Mouse (Mus musculus) spleen, adult 2 months (tissue): ENCODE measurements around the gene Fam183b. TPM values are rescaled to one million over a fixed set of nuclear protein-coding genes. Genes with fewer than 3 reads are reported as not detected.

Experiments
- DNase-seq, 2 experiments: peaks; one replicate each; pipeline versions ENCODE4 v3.0.0 to v3.0.0-alpha.2; 2012 to 2021; ENCODE audit warnings: low spot score in 2 of 2, low read depth in 1 of 2
- H3K27ac ChIP-seq: fragments of 200-500 bp; 2 replicates; pipeline ENCODE4 v1.5.1; 2012; ENCODE audit warnings: low read length, inconsistent platforms; ENCODE audit not compliant: insufficient read depth
- H3K27me3 ChIP-seq: fragments of 200-500 bp; 2 replicates; pipeline ENCODE4 v1.6.1; 2012; ENCODE audit warnings: mild to moderate bottlenecking, moderate library complexity, low read length, inconsistent platforms; ENCODE audit not compliant: control insufficient read depth, insufficient read depth
- H3K36me3 ChIP-seq: fragments of 200-500 bp; 2 replicates; pipeline ENCODE4 v1.6.1; 2012; ENCODE audit warnings: mild to moderate bottlenecking, low read length, inconsistent platforms; ENCODE audit not compliant: control insufficient read depth, insufficient read depth
- H3K4me1 ChIP-seq: fragments of 200-500 bp; 2 replicates; pipeline ENCODE4 v1.6.1; 2011; ENCODE audit warnings: inconsistent platforms; ENCODE audit not compliant: control insufficient read depth, insufficient read depth, insufficient read length
- H3K4me3 ChIP-seq: fragments of 200-500 bp; 2 replicates; pipeline ENCODE4 v1.5.1; 2011; ENCODE audit warnings: mild to moderate bottlenecking, inconsistent platforms; ENCODE audit not compliant: insufficient read depth, insufficient read length; ENCODE audit errors: extremely low read depth
- CTCF ChIP-seq: fragments of 200-500 bp; IDR thresholded peaks from 2 replicates; pipeline ENCODE4 v1.5.1; 2011; ENCODE audit warnings: mild to moderate bottlenecking, inconsistent platforms; ENCODE audit not compliant: insufficient read depth, insufficient read length, insufficient replicate concordance; ENCODE audit errors: extremely low read depth
- POLR2A ChIP-seq: fragments of 200-500 bp; IDR thresholded peaks from 2 replicates; pipeline ENCODE4 v1.6.1; 2011; ENCODE audit warnings: low read depth, low read length, inconsistent platforms
- WGBS: fragments of 180-500 bp; shearing (Covaris S2); methylation state at CpG from one replicate; pipeline ENCODE4 v1.1.7; 2018; 5-methylcytosine and 5-hydroxymethylcytosine counted together
- polyA plus RNA-seq: library from polyadenylated mRNA; depleted of rRNA; stranded (reverse); fragments of >200 nt; gene quantifications from 2 replicates; pipeline ENCODE4 v1.2.3, GENCODE M21; 2012

Fam183b gene
- polyA plus RNA-seq, 1 experiment = not detected

DNA sequence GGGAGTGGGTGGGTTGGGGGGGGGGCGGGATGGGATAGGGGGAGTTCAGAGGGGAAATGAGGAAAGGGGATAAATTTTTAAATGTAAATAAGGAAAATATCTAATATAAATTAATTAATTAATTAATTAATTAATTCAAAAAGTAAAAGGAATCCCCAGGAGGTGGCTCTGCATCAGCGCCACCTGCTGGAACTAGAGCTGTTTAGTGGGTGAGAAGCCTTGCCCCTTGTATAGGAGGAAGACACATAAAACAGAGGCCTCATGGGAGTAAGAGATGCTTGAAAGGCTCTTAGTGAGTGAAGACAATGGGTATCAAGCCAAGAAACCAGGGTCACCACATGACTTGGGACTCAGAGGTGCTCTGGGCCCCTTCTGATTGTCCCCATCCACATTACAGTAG is 5.9 kb downstream of the Fam183b start:
- DNase-seq = no peak
- WGBS = 76% methylated on average over 2 of the region's 2 CpGs
- Histone ChIP-seq H3K4me3 (no peak overlapping the region), H3K36me3 (no peaks in the 10 kb centered on the region), H3K4me1 (no peaks in the 10 kb centered on the region), H3K27ac (no peak overlapping the region), H3K27me3 (no peaks in the 10 kb centered on the region)
- no peak for TF ChIP-seq CTCF
- no peak for TF ChIP-seq POLR2A

DNA sequence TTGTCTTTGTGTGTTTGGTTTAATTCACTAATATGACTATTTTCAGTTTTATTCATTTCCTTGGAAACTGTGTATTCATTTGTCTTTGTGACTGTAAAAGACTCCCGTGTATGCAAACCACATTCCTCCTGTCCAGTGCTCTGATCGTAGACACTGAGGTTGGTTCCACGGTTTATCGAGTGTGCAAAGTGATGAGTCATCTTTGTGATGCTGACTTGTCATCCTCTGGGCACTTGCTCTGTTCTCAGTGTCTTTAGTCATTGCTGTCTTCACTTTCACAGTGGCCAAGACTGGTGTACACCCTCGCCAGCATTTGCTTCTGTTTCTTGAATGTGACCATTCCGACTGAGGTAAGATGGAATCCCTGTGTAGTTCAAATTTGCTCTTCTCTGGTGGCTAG is 11.1 kb downstream of the Fam183b start:
- Histone ChIP-seq H3K36me3 (no peaks in the 10 kb centered on the region), H3K4me1 (no peaks in the 10 kb centered on the region; the same call in 1 of the 2 replicates), H3K27ac (no peak overlapping the region), H3K4me3 (no peak overlapping the region), H3K27me3 (no peaks in the 10 kb centered on the region)
- TF ChIP-seq CTCF (no peak), POLR2A (no peak)
- WGBS = 48% methylated on average over 6 of the region's 6 CpGs
- DNase-seq = no peak

DNA sequence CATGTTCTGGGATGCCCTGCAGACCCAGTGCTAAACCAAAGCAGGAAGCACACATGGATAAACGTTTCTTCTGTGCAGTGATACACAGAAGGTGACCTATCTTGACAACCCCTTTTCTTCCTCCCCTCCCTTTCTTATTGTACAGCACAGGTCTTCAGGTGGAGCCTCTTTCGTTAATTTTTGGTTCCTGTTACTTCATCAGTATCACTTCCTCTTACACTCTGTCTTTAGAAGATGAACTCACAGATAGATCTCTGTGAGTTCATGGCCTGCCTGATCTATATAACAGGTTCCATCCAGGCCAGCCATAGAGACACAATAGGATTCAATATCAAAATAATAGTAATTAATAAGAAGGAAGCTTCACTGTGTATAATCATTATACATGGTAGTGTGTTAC is 11.7 kb downstream of the Fam183b start:
- no peak for TF ChIP-seq CTCF
- TF ChIP-seq POLR2A = no peak
- 5% methylated on average over 2 of the region's 2 CpGs for WGBS
- H3K27me3 ChIP-seq = no peaks in the 10 kb centered on the region
- no peak overlapping the region for H3K27ac ChIP-seq
- no peak overlapping the region for H3K4me3 ChIP-seq
- no peaks in the 10 kb centered on the region for H3K36me3 ChIP-seq
- H3K4me1 ChIP-seq = no peaks in the 10 kb centered on the region; the same call in 1 of the 2 replicates
- DNase-seq = peak in 1 of 2 experiments; percentile 39

DNA sequence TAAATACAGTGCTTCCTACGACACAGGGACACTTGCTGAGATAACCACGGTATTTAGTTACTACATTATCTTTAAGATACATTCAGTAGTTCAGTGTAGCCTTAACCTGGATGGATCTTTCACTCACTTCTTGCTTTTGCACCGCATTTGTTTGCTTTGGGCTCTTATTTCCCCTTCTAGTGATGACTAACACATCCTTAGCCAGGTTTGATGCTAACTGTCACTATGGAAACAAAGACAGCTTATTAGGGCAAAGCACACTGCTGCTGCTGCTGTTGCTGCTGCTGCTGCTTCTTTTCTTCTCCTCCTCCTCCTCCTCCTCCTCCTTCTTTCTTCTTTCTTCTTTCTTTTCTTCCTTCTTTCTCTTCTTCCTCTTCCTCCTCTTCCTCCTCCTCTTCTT is 12.2 kb downstream of the Fam183b start:
- WGBS = 45% methylated on average over 3 of the region's 3 CpGs
- no peak overlapping the region for H3K4me3 ChIP-seq
- H3K27ac ChIP-seq = no peak overlapping the region
- no peaks in the 10 kb centered on the region for H3K36me3 ChIP-seq
- no peaks in the 10 kb centered on the region; the same call in 1 of the 2 replicates for H3K4me1 ChIP-seq
- no peaks in the 10 kb centered on the region for H3K27me3 ChIP-seq
- DNase-seq = peak in 1 of 2 experiments; percentile 31
- TF ChIP-seq CTCF (no peak), POLR2A (no peak)

DNA sequence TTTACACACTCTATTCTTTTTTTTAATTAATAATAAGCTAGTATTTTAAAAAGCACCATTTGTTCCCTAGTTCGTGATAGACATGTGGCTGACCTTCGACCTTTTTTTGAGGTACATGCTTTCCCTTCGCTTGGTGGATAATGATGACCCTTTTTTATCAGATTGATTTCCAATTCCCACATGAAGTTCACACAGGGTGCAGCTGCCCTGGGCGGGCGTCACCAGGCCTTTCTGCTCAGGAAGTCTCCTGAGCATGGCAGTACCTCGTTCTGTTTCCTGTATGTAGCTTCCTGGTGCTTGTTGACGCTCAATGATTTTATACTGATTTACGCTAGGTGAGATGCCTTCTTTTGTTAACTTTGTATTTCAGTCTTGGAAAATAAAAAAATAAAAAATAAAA is 13.4 kb downstream of the Fam183b start:
- Histone ChIP-seq H3K36me3 (no peaks in the 10 kb centered on the region), H3K27me3 (no peaks in the 10 kb centered on the region), H3K4me1 (no peaks in the 10 kb centered on the region; the same call in 1 of the 2 replicates), H3K4me3 (no peak overlapping the region), H3K27ac (no peak overlapping the region)
- WGBS = 38% methylated on average over 8 of the region's 8 CpGs
- no peak for TF ChIP-seq POLR2A
- TF ChIP-seq CTCF = no peak
- peak in 1 of 2 experiments; percentile 31 for DNase-seq

DNA sequence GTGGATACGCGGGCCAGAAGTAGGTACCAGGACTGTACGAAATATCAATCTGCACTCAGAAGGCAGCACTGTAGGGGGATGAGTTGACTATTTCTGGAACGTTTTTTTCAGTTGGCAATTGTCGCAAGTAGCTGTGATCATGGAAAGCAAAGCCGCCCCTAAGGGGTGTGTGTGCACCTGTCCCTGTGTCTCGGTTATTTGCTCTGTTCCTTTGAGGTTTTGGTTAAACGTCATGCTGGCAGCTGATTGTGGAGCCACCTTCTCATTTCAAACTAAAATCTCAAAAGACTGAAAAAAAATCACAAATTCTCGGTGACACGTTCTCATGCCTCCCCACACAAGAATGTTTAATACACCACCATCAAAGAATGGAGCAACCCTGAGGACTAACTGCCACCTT is 14.1 kb downstream of the Fam183b start:
- no peaks in the 10 kb centered on the region for H3K27me3 ChIP-seq
- H3K4me1 ChIP-seq = no peaks in the 10 kb centered on the region; the same call in 1 of the 2 replicates
- no peak overlapping the region for H3K4me3 ChIP-seq
- TF ChIP-seq CTCF = no peak
- no peak for TF ChIP-seq POLR2A
- no peak overlapping the region for H3K27ac ChIP-seq
- H3K36me3 ChIP-seq = no peaks in the 10 kb centered on the region
- no peak for DNase-seq
- WGBS = 60% methylated on average over 10 of the region's 10 CpGs

DNA sequence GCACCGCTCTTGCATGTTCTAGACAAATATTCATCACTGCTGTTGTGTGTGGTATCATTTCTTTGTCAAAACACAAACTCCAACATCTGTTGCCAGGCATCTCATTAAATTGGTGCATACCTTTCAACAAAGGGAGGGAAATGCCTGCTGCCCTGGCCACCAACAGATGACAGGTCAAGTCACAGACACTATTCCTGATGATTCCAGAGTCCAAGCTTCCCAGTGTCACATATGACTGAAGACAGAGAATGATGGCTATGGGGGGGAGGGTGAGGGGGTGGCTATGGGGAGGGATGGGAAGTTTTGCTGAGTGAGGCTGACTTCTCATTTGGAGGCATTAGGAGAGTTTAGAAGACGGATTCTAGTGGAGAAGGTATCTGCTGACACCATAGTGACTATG is 17.6 kb downstream of the Fam183b start:
- Histone ChIP-seq H3K27me3 (no peaks in the 10 kb centered on the region), H3K4me1 (no peaks in the 10 kb centered on the region; the same call in 1 of the 2 replicates), H3K27ac (no peak overlapping the region), H3K4me3 (no peak overlapping the region), H3K36me3 (no peaks in the 10 kb centered on the region)
- no peak for TF ChIP-seq POLR2A
- no peak for TF ChIP-seq CTCF
- DNase-seq = no peak
- WGBS = 86% methylated on average over 2 of the region's 2 CpGs
